In the genomic region with DNA sequence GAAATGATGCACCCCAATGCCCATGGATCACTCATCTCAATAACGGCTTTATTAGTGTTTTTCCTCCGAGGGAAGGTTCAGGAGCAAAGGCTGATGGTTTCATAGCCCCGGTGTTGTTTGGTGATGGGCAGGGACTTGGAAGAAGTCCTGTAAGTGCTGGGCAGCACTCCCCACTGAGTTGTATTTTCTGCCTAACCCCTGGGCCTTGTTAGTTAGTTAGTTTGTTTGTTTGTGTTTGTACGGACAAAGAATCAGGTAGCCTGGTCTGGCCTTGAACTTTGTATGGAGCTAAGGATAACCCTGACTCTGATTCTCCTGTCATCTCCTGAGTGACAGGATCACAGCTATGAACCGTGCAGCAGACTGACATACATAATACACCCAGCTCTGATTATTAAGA, we compare ENCODE assay signal across 21 mouse cellular contexts.
A peak's percentile ranks its signal among the peaks of the same experiment; 100 is the strongest.
DNase-seq lines count a peak whose midpoint lies in the region; ATAC-seq and TF ChIP-seq lines count a peak whose summit lies in the region.
"Had no signal": no experiment of that assay in that cellular context is flagged by ENCODE, and none has a peak within 500 bp of the region (broad histone marks: within the 10 kb centered on the region; RNA-seq: fewer than 3 reads in every experiment).

No protein-coding gene starts in this region.

- DNase-seq in layer of hippocampus, adult 2 months (ENCODE audit: low spot score in 2 of 2): no peak
- DNase-seq in layer of hippocampus, adult 9-11 months: no peak
- no peak for DNase-seq in liver, embryonic 11.5 days (ENCODE audit: low spot score)
- DNase-seq in liver, embryonic 14.5 days (ENCODE audit: low read depth in 3 of 3, low spot score in 3 of 3): no peak
- DNase-seq in testis, postnatal 10 days (ENCODE audit: low spot score): no peak
- no peak for DNase-seq in midbrain, postnatal 0 days (ENCODE audit: low spot score)
- DNase-seq: adrenal gland, postnatal 14 days; cerebellum, adult 11-12 months; cerebellum, adult 9-10 months; cerebellum, postnatal 25 days; forebrain, postnatal 0 days; gastrocnemius, postnatal 25 days; heart, postnatal 10 days; heart, postnatal 4 days had no signal

- peaks cover 8% of the 10 kb centered on the region; the same call in 1 of the 2 replicates for H3K4me1 ChIP-seq in liver, embryonic 11.5 days (replicated peaks; ENCODE audit: control insufficient read depth, insufficient read depth, low read length)
- peaks cover 0 to 15% of the 10 kb centered on the region in 2 experiments; a peak in 2 of 4 replicates for H3K4me1 ChIP-seq in liver, embryonic 14.5 days (replicated peaks; ENCODE audit: control insufficient read depth in 2 of 2, insufficient read depth in 2 of 2, low read length in 1 of 2)
- H3K4me1 ChIP-seq in midbrain, postnatal 0 days (ENCODE audit: insufficient read depth, low read length): no peaks in the 10 kb centered on the region

- TF ChIP-seq EP300 in liver, embryonic 14.5 days (IDR thresholded peaks at IDR 0.05; ENCODE audit: low read depth): no peak

- no peak for ATAC-seq in liver, embryonic 11.5 days (replicated peaks; ENCODE audit: low FRiP score)
- no peak for ATAC-seq in liver, embryonic 14.5 days (ENCODE audit: insufficient read depth)
- no peak for ATAC-seq in midbrain, postnatal 0 days (ENCODE audit: low FRiP score)
- ATAC-seq: activated CD4-positive, CD25-positive, alpha-beta regulatory T cell, adult 4 months; forebrain, embryonic 13.5 days; forebrain, postnatal 0 days; Patski had no signal

- WGBS in liver, embryonic 11.5 days: 71% methylated on average over 5 of the region's 5 CpGs
- WGBS in liver, embryonic 14.5 days (ENCODE audit: insufficient replicate concordance): 62% methylated on average over 5 of the region's 5 CpGs
- 73% methylated on average over 5 of the region's 5 CpGs for WGBS in midbrain, postnatal 0 days

- H3K4me3 ChIP-seq in layer of hippocampus, adult 2 months: no peak overlapping the region
- H3K4me3 ChIP-seq in liver, embryonic 11.5 days (ENCODE audit: low read depth, low read length): no peak overlapping the region
- no peak overlapping the region for H3K4me3 ChIP-seq in liver, embryonic 14.5 days (ENCODE audit: insufficient read depth in 1 of 2, low read depth in 2 of 2, low read length in 2 of 2)
- H3K4me3 ChIP-seq in midbrain, postnatal 0 days (ENCODE audit: low read depth, low read length): no peak overlapping the region
- H3K4me3 ChIP-seq: embryonic facial prominence, embryonic 10.5 days; forebrain, embryonic 13.5 days; heart, embryonic 10.5 days; hindbrain, embryonic 12.5 days had no signal

- no peaks in the 10 kb centered on the region for H3K36me3 ChIP-seq in liver, embryonic 11.5 days (ENCODE audit: control insufficient read depth, insufficient read depth, low read length)
- H3K36me3 ChIP-seq in liver, embryonic 14.5 days (replicated peaks; ENCODE audit: control insufficient read depth, insufficient read depth, low read depth): no peaks in the 10 kb centered on the region
- no peaks in the 10 kb centered on the region for H3K36me3 ChIP-seq in midbrain, postnatal 0 days (ENCODE audit: insufficient read depth, low read length)
- H3K36me3 ChIP-seq: hindbrain, embryonic 12.5 days had no signal

- no peak overlapping the region for H3K9ac ChIP-seq in liver, embryonic 11.5 days (ENCODE audit: low read depth, low read length)
- H3K9ac ChIP-seq in liver, embryonic 14.5 days (replicated peaks): no peak overlapping the region
- no peak overlapping the region for H3K9ac ChIP-seq in midbrain, postnatal 0 days (replicated peaks; ENCODE audit: low read length, poor library complexity, severe bottlenecking)
- H3K9ac ChIP-seq: forebrain, embryonic 13.5 days; forebrain, postnatal 0 days; hindbrain, embryonic 12.5 days had no signal

- TF ChIP-seq CTCF in layer of hippocampus, adult 2 months (conservative IDR thresholded peaks at IDR 0.05): no peak
- no peak for TF ChIP-seq CTCF in liver, embryonic 14.5 days (IDR thresholded peaks at IDR 0.05; ENCODE audit: low read depth)
- no peak for TF ChIP-seq CTCF in midbrain, postnatal 0 days (IDR thresholded peaks at IDR 0.05)

- H3K27ac ChIP-seq in layer of hippocampus, adult 2 months: peak overlapping the region; percentile 29
- H3K27ac ChIP-seq in liver, embryonic 11.5 days (ENCODE audit: low read depth, low read length): peak overlapping the region; percentile 56
- H3K27ac ChIP-seq in liver, embryonic 14.5 days: 0 out of 2 replicates have a peak overlapping the region, but pooled peaks have one; percentile 9
- H3K27ac ChIP-seq in midbrain, postnatal 0 days (ENCODE audit: low read depth, low read length): no peak overlapping the region
- H3K27ac ChIP-seq: embryonic facial prominence, embryonic 10.5 days; forebrain, embryonic 13.5 days; heart, embryonic 10.5 days; hindbrain, embryonic 12.5 days had no signal

- no peaks in the 10 kb centered on the region for H3K9me3 ChIP-seq in liver, embryonic 11.5 days (ENCODE audit: control insufficient read depth, low read length)
- no peaks in the 10 kb centered on the region for H3K9me3 ChIP-seq in liver, embryonic 14.5 days (ENCODE audit: control insufficient read depth, low read length)
- H3K9me3 ChIP-seq in midbrain, postnatal 0 days (ENCODE audit: low read length): no peaks in the 10 kb centered on the region
- H3K9me3 ChIP-seq: embryonic facial prominence, embryonic 10.5 days; forebrain, embryonic 13.5 days; heart, embryonic 10.5 days; hindbrain, embryonic 12.5 days had no signal

- H3K27me3 ChIP-seq in liver, embryonic 11.5 days (replicated peaks; ENCODE audit: control insufficient read depth, insufficient read depth, low read length): no peaks in the 10 kb centered on the region
- H3K27me3 ChIP-seq in liver, embryonic 14.5 days (ENCODE audit: control insufficient read depth, insufficient read depth, low read length): no peaks in the 10 kb centered on the region
- H3K27me3 ChIP-seq in midbrain, postnatal 0 days (ENCODE audit: insufficient read depth, low read length): no peaks in the 10 kb centered on the region
- H3K27me3 ChIP-seq: CH12.LX; forebrain, embryonic 13.5 days; hindbrain, embryonic 12.5 days; Patski had no signal

- 0 out of 2 replicates have a peak overlapping the region, but pooled peaks have one; percentile 17 for H3K4me2 ChIP-seq in liver, embryonic 11.5 days
- no peak overlapping the region for H3K4me2 ChIP-seq in liver, embryonic 14.5 days (ENCODE audit: low read depth)
- H3K4me2 ChIP-seq in midbrain, postnatal 0 days (ENCODE audit: low read depth, low read length, poor library complexity, severe bottlenecking): no peak overlapping the region
- H3K4me2 ChIP-seq: forebrain, embryonic 13.5 days; hindbrain, embryonic 12.5 days had no signal
